Mouse (Mus musculus) hindbrain, embryonic 12.5 days (tissue): ENCODE measurements around the gene Atg9a. TPM values are rescaled to one million over a fixed set of nuclear protein-coding genes. Genes with fewer than 3 reads are reported as not detected.
A peak's percentile ranks its signal among the peaks of the same experiment; 100 is the strongest.

Experiments used
- ATAC-seq: fragments of 200-750 bp; cut with Nextera tagmentation; 2 replicates; pipeline ENCODE4 v1.8.0; 2017; ENCODE audit warnings: moderate TSS enrichment; ENCODE audit not compliant: low FRiP score
- H3K27ac ChIP-seq: fragments of 300-500 bp; sonication (generic); 2 replicates; pipeline ENCODE4 v1.5.1; 2016; ENCODE audit warnings: mild to moderate bottlenecking
- H3K27me3 ChIP-seq: fragments of 300-500 bp; sonication (generic); 2 replicates; pipeline ENCODE4 v1.6.1; 2016; ENCODE audit warnings: mild to moderate bottlenecking
- H3K36me3 ChIP-seq: fragments of 300-500 bp; sonication (generic); 2 replicates; pipeline ENCODE4 v1.6.1; 2016; ENCODE audit warnings: mild to moderate bottlenecking
- H3K4me1 ChIP-seq: fragments of 300-500 bp; sonication (generic); 2 replicates; pipeline ENCODE4 v1.6.1; 2016
- H3K4me2 ChIP-seq: fragments of 300-500 bp; sonication (generic); replicated peaks from 2 replicates; pipeline ENCODE4 v1.6.1; 2016; ENCODE audit warnings: mild to moderate bottlenecking
- H3K4me3 ChIP-seq: fragments of 300-500 bp; sonication (generic); 2 replicates; pipeline ENCODE4 v1.5.1; 2016; ENCODE audit warnings: mild to moderate bottlenecking
- H3K9ac ChIP-seq: fragments of 300-500 bp; sonication (generic); 2 replicates; pipeline ENCODE4 v1.6.1; 2016; ENCODE audit warnings: mild to moderate bottlenecking, moderate library complexity
- H3K9me3 ChIP-seq: fragments of 300-500 bp; sonication (generic); replicated peaks from 2 replicates; pipeline ENCODE4 v1.6.1; 2016; ENCODE audit warnings: mild to moderate bottlenecking
- WGBS: fragments of 180-500 bp; shearing (Covaris S2); methylation state at CpG from one replicate; pipeline ENCODE4 v1.1.7; 2016; 5-methylcytosine and 5-hydroxymethylcytosine counted together
- polyA plus RNA-seq: library from polyadenylated mRNA; unstranded; fragments of >200 nt; fragmentation: Nextera tagmentation; extraction: Ambion mirVana; gene quantifications from 2 replicates; pipeline ENCODE4 v1.2.1, GENCODE M21; 2016

Gene Atg9a
- polyA plus RNA-seq, 1 experiment from 2014 or later: 38.4 TPM

DNA sequence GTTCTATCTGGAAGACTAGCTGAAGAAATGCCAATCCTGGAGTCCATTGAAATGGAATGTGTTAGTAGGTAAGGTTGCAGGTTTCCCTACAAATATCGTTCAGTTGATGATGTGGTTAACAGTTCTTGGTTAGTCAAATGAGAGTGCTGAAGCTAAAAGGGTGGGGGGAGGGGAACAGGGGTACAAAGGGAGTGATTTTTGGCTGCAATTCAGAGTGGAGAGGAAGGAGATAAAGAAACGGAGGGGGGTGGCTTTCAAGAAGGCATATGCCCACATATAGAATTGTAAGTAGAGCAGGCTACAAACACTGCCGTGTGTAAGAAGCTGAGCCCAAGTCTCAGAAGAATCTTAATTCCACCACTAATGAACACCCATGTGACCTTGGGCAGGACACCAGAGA, 33.5 kb upstream of the Atg9a start:
- Histone ChIP-seq H3K4me1 (no peaks in the 10 kb centered on the region), H3K27ac (no peak overlapping the region), H3K9me3 (no peaks in the 10 kb centered on the region), H3K4me2 (no peak overlapping the region), H3K27me3 (peaks cover 22% of the 10 kb centered on the region), H3K4me3 (no peak overlapping the region), H3K36me3 (no peaks in the 10 kb centered on the region), H3K9ac (no peak overlapping the region)
- no peak for ATAC-seq
- whole genome bisulfite sequencing: 75% methylated on average over 3 of the region's 3 CpGs

GRCm38 (mm10) chr1:75223532-75223931, 31.5 kb upstream of the Atg9a start:
- H3K4me2 ChIP-seq: no peak overlapping the region
- peaks cover 12% of the 10 kb centered on the region for H3K4me1 ChIP-seq
- 66% methylated on average over 6 of the region's 6 CpGs for WGBS
- no peak overlapping the region for H3K9ac ChIP-seq
- H3K27ac ChIP-seq: no peak overlapping the region
- no peak overlapping the region for H3K4me3 ChIP-seq
- H3K27me3 ChIP-seq: peaks cover 41% of the 10 kb centered on the region
- no peak for ATAC-seq
- no peaks in the 10 kb centered on the region for H3K9me3 ChIP-seq
- H3K36me3 ChIP-seq: no peaks in the 10 kb centered on the region

DNA sequence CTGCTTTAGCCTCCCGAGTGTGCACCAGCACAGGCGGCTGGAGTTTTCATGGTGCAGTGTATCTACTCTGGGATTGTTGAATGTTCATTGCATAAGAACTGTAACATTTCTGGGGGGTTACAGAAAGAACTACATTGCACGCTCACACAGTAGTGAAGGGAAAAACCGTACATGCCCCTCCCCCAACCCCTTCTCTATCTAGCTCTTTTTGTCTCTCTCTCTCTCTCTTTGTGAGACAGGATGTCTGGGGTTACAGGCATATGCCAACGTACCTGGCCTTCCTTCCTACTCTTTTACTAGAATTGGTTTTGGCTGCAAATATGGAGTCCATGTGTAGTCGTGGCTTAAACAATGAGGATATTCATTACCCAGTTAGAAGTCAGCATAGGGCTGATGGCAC, 30.9 kb upstream of the Atg9a start:
- no peak overlapping the region for H3K9ac ChIP-seq
- H3K27ac ChIP-seq: no peak overlapping the region
- WGBS: 83% methylated on average over 6 of the region's 6 CpGs
- no peak overlapping the region for H3K4me2 ChIP-seq
- no peak overlapping the region for H3K4me3 ChIP-seq
- peaks cover 47% of the 10 kb centered on the region for H3K27me3 ChIP-seq
- H3K9me3 ChIP-seq: no peaks in the 10 kb centered on the region
- peaks cover 17% of the 10 kb centered on the region for H3K4me1 ChIP-seq
- no peaks in the 10 kb centered on the region for H3K36me3 ChIP-seq
- ATAC-seq: no peak

DNA sequence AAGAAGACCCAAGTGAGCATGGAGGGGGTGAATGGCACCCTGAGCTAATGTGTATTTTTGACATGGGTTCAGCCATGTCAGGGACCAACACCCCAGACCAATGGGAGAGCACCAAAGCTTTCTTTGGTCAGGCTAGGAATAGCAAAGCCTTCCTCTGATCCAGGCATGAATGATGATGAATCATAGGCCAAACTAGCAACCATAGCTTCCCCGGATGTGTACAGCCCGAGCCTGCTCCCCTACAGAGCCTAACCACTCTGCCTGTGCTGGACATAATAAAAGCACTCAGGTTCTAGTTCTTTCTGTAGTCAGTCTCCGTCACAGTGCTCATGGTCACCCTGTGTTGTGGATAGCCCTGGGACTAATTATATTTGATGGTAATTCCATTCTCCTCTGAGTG, 29.5 kb upstream of the Atg9a start:
- Histone ChIP-seq H3K27me3 (peaks cover 61% of the 10 kb centered on the region), H3K9me3 (no peaks in the 10 kb centered on the region), H3K36me3 (no peaks in the 10 kb centered on the region), H3K9ac (no peak overlapping the region), H3K4me1 (peaks cover 17% of the 10 kb centered on the region), H3K27ac (no peak overlapping the region), H3K4me3 (no peak overlapping the region), H3K4me2 (no peak overlapping the region)
- ATAC-seq: no peak
- 78% methylated on average over 3 of the region's 3 CpGs for WGBS

DNA sequence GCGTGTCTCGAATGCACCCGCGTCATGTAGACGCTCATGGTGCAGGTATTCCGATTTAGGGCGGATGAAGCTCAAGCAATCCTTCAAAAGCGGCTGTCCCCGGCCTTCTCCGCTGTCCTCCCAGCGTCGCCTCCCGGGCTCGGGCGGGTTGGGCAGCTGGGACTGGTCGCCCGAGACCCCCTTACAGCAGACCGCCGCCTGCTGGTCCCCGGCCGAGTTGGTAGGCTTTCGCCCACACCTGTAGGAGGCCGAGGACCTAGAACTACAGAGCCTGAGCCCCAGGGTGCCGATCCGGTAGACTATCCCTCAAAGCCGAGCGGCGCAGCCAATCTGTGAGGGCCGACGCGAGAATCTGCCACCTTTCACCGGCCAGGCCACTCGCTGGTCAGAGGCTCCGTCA, 27.5 kb upstream of the Atg9a start, which contains the start of gene Tuba4a:
TSS of gene Tuba4a (minus strand) at position 335 of the 400 bp plus-strand sequence.
- Histone ChIP-seq H3K9ac (peak within 1 kb of the TSS; percentile 58), H3K9me3 (no peaks in the 10 kb centered on the region), H3K27ac (no peak within 1 kb of the TSS), H3K4me2 (peak within 1 kb of the TSS; percentile 91), H3K27me3 (peaks cover 72% of the 10 kb centered on the region), H3K4me3 (peak within 1 kb of the TSS; percentile 49), H3K36me3 (peaks cover 10% of the 10 kb centered on the region; the same call in 1 of the 2 replicates), H3K4me1 (peaks cover 17% of the 10 kb centered on the region)
- peak; percentile 44; the same call in 1 of the 2 replicates for ATAC-seq
- WGBS: under 1% methylated on average over 33 of the region's 34 CpGs

GRCm38 (mm10) chr1:75219078-75219477, 27.1 kb upstream of the Atg9a start:
- Histone ChIP-seq H3K36me3 (peaks cover 14% of the 10 kb centered on the region), H3K27ac (no peak overlapping the region), H3K27me3 (peaks cover 72% of the 10 kb centered on the region), H3K9me3 (no peaks in the 10 kb centered on the region), H3K9ac (peak overlapping the region; percentile 58), H3K4me2 (peak overlapping the region; percentile 91), H3K4me3 (peak overlapping the region; percentile 49), H3K4me1 (peaks cover 17% of the 10 kb centered on the region)
- ATAC-seq: peak; percentile 86
- 0% methylated on average over 24 of the region's 24 CpGs for WGBS

GRCm38 (mm10) chr1:75218227-75219001, 26.4 kb upstream of the Atg9a start:
- Histone ChIP-seq H3K4me2 (peak overlapping the region; percentile 91), H3K27me3 (peaks cover 72% of the 10 kb centered on the region), H3K9me3 (no peaks in the 10 kb centered on the region), H3K4me1 (peaks cover 17% of the 10 kb centered on the region), H3K9ac (peak overlapping the region; percentile 32; the same call in 1 of the 2 replicates), H3K36me3 (peaks cover 21% of the 10 kb centered on the region), H3K4me3 (peak overlapping the region; percentile 49), H3K27ac (no peak overlapping the region)
- WGBS: 2% methylated on average over 38 of the region's 38 CpGs
- ATAC-seq: peak; percentile 58

DNA sequence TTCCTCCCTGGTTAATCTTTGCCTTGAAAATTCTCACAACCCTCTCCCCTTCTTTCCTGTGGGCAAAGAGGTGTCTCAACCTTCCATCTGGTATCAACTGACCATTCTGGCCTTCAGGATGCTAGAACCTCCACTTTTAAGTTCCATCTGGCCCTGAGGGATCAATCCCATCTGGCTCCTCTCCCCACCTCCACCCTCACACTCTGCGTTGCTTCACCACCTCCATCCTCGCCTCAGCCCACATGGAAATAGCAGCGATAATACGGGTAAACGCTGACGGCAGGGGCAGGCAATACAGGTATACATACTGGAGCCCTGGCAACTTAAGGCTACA, 25.9 kb upstream of the Atg9a start:
- no peak overlapping the region for H3K27ac ChIP-seq
- H3K9me3 ChIP-seq: no peaks in the 10 kb centered on the region
- 6% methylated on average over 6 of the region's 6 CpGs for WGBS
- H3K36me3 ChIP-seq: peaks cover 27% of the 10 kb centered on the region
- H3K9ac ChIP-seq: no peak overlapping the region
- H3K4me1 ChIP-seq: peaks cover 17% of the 10 kb centered on the region
- H3K27me3 ChIP-seq: peaks cover 72% of the 10 kb centered on the region
- no peak for ATAC-seq
- peak overlapping the region; percentile 49; the same call in 1 of the 2 replicates for H3K4me3 ChIP-seq
- H3K4me2 ChIP-seq: peak overlapping the region; percentile 91

DNA sequence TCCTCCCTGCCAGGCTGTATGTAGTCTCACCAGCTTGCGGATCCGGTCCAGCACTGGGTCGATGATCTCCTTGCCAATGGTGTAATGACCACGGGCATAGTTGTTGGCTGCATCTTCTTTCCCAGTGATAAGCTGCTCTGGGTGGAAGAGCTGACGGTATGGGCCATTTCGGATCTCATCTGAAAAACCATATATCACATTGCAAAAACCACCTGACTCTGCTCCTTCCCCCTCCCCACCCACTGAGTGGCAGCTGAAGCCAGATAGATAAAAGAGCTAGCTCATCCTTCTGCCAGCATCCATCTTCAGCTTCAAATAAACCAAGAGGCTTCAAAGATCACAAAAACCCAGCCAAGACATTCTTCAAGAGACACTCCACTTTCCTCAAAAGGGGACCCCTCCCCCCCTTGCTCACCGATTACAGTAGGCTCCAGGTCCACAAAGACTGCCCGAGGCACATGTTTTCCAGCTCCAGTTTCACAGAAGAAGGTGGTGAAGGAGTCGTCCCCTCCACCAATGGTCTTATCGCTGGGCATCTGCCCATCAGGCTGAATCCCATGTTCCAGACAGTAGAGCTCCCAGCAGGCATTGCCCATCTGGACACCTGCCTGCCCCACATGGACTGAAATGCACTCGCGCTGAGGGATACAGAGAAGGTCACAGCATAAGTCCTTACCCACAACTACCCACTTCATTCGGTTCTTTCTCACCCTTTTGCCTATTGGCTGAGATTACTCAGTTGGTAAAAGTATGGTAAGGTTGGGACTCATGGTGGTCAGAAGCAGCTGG, 25.0 kb upstream of the Atg9a start:
- 79% methylated on average over 13 of the region's 13 CpGs for WGBS
- peaks cover 66% of the 10 kb centered on the region for H3K27me3 ChIP-seq

DNA sequence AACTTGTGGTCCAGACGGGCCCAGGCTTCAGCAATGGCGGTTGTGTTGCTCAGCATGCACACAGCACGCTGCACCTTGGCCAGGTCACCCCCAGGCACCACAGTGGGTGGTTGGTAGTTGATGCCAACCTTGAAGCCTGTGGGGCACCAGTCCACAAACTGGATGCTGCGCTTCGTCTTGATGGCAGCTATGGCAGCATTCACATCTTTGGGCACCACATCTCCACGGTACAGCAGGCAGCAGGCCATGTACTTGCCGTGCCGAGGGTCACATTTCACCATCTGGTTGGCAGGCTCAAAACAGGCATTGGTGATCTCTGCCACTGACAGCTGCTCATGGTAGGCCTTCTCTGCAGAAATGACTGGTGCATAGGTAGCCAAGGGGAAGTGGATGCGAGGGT, 23.8 kb upstream of the Atg9a start:
- H3K4me3 ChIP-seq: no peak overlapping the region
- WGBS: 95% methylated on average over 9 of the region's 9 CpGs
- no peak overlapping the region for H3K4me2 ChIP-seq
- peaks cover 33% of the 10 kb centered on the region for H3K4me1 ChIP-seq
- H3K9me3 ChIP-seq: no peaks in the 10 kb centered on the region
- peaks cover 37% of the 10 kb centered on the region for H3K36me3 ChIP-seq
- no peak overlapping the region for H3K27ac ChIP-seq
- ATAC-seq: no peak
- H3K27me3 ChIP-seq: peaks cover 53% of the 10 kb centered on the region
- no peak overlapping the region for H3K9ac ChIP-seq

More for the DNA sequence above, 25.0 kb upstream of the Atg9a start:
- Histone ChIP-seq H3K9ac (no peak overlapping the region), H3K27ac (no peak overlapping the region), H3K4me1 (peaks cover 24% of the 10 kb centered on the region), H3K4me2 (no peak overlapping the region), H3K4me3 (no peak overlapping the region), H3K36me3 (peaks cover 34% of the 10 kb centered on the region), H3K9me3 (no peaks in the 10 kb centered on the region)
- ATAC-seq: no peak

GRCm38 (mm10) chr1:75214886-75215285, 22.9 kb upstream of the Atg9a start:
- Histone ChIP-seq H3K4me3 (no peak overlapping the region), H3K27ac (no peak overlapping the region), H3K27me3 (peaks cover 44% of the 10 kb centered on the region), H3K36me3 (peaks cover 37% of the 10 kb centered on the region), H3K4me2 (no peak overlapping the region), H3K9ac (no peak overlapping the region), H3K9me3 (no peaks in the 10 kb centered on the region), H3K4me1 (peaks cover 37% of the 10 kb centered on the region)
- 75% methylated on average over 5 of the region's 5 CpGs for WGBS
- ATAC-seq: no peak

DNA sequence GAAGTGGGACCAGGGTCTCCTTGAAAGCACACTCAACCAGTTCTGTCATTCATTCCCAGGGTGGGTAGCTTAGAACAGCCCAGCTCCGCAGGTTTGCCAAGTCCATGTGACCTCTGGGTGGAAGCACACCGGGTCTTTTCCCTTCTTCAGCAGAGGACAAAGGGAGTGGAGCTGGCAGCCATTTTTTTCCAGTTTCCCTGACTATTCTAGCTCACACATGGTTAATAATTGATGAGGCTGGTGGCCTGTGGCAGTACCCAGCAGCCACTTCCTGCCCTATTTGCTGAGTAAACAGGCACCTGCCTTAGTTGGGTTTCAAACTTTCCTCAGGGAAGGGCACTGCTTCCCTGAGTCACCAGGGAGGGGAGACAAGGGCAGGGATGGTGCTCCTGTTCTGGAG, 22.4 kb upstream of the Atg9a start:
- 61% methylated on average over 2 of the region's 2 CpGs for WGBS
- Histone ChIP-seq H3K27me3 (peaks cover 42% of the 10 kb centered on the region), H3K27ac (no peak overlapping the region), H3K36me3 (peaks cover 37% of the 10 kb centered on the region), H3K4me2 (no peak overlapping the region), H3K4me3 (no peak overlapping the region), H3K9me3 (no peaks in the 10 kb centered on the region), H3K4me1 (peaks cover 37% of the 10 kb centered on the region), H3K9ac (no peak overlapping the region)
- ATAC-seq: no peak
